Mouse (Mus musculus) C2C12 (cell line): ENCODE measurements around the gene Ltn1. TPM values are rescaled to one million over a fixed set of nuclear protein-coding genes. Genes with fewer than 3 reads are reported as not detected.

ENCODE experiments used
- H3K27me3 ChIP-seq: one replicate; pipeline ENCODE4 v1.6.1; 2011; ENCODE audit not compliant: control insufficient read depth, insufficient read depth, insufficient read length
- H3K36me3 ChIP-seq: one replicate; pipeline ENCODE4 v1.6.1; 2011; ENCODE audit not compliant: control insufficient read depth, insufficient read depth
- H3K4me3 ChIP-seq: one replicate; pipeline ENCODE4 v1.5.1; 2011; ENCODE audit warnings: mild to moderate bottlenecking, control low read depth; ENCODE audit not compliant: poor library complexity, insufficient read depth, severe bottlenecking
- H3K79me2 ChIP-seq: one replicate; pipeline ENCODE4 v1.6.1; 2011; ENCODE audit not compliant: control insufficient read depth, insufficient read depth
- H3K79me3 ChIP-seq: one replicate; pipeline ENCODE4 v1.6.1; 2011; ENCODE audit warnings: low read depth, control low read depth
- H3ac ChIP-seq: one replicate; pipeline ENCODE3; 2011; ENCODE audit warnings: low read depth; ENCODE audit not compliant: control insufficient read depth, insufficient read length
- CEBPB ChIP-seq: IDR thresholded peaks from one replicate; pipeline ENCODE4 v1.6.1; 2011; ENCODE audit warnings: low read depth, mild to moderate bottlenecking, control low read depth, moderate library complexity
- CTCF ChIP-seq: IDR thresholded peaks from one replicate; pipeline ENCODE4 v1.5.1; 2011; ENCODE audit not compliant: control insufficient read depth, insufficient read depth, insufficient read length
- FOSL1 ChIP-seq: IDR thresholded peaks from one replicate; pipeline ENCODE4 v1.8.0; 2011; ENCODE audit warnings: mild to moderate bottlenecking, low read length; ENCODE audit not compliant: poor library complexity, insufficient read depth, severe bottlenecking
- MAX ChIP-seq: IDR thresholded peaks from one replicate; pipeline ENCODE4 v1.6.1; 2011; ENCODE audit warnings: mild to moderate bottlenecking, control low read depth
- MYOD1 ChIP-seq: IDR thresholded peaks from one replicate; pipeline ENCODE4 v1.6.1; 2011; ENCODE audit warnings: low read depth; ENCODE audit not compliant: control insufficient read depth, insufficient read length
- MYOG ChIP-seq: IDR thresholded peaks from one replicate; pipeline ENCODE4 v1.6.1; 2011; ENCODE audit not compliant: control insufficient read depth, insufficient read length; ENCODE audit errors: extremely low read depth
- USF1 ChIP-seq: IDR thresholded peaks from one replicate; pipeline ENCODE4 v1.6.1; 2011; ENCODE audit warnings: low read depth, mild to moderate bottlenecking, control low read depth, moderate library complexity
- polyA plus RNA-seq: library from polyadenylated mRNA; unstranded; fragments of >200 nt; fragmentation: generic; extraction: Trizol; gene quantifications from one replicate; pipeline ENCODE4 v1.2.1, GENCODE M21; 2012; ENCODE audit warnings: missing spikeins

The Ltn1 gene
- polyA plus RNA-seq, 1 experiment, result 6.8 TPM

- Histone ChIP-seq H3K79me2 (peaks cover 34% of the 10 kb centered on the region), H3ac (no peak overlapping the region), H3K4me3 (no peak overlapping the region), H3K36me3 (peaks cover under 1% of the 10 kb centered on the region), H3K79me3 (peaks cover 30% of the 10 kb centered on the region), H3K27me3 (no peaks in the 10 kb centered on the region)
- TF ChIP-seq USF1, result no peak
- no peak for TF ChIP-seq CTCF
- no peak for TF ChIP-seq MAX
- no peak for TF ChIP-seq MYOG
- TF ChIP-seq CEBPB, result no peak
- no peak for TF ChIP-seq FOSL1
- no peak for TF ChIP-seq MYOD1
These were observed 20.8 kb upstream of the Ltn1 start for GRCm38 (mm10) chr16:87453226-87453625.

GRCm38 (mm10) chr16:87445528-87445927 is 13.1 kb upstream of the Ltn1 start:
- Histone ChIP-seq H3K79me2 (no peaks in the 10 kb centered on the region), H3K36me3 (no peaks in the 10 kb centered on the region), H3K4me3 (no peak overlapping the region), H3ac (no peak overlapping the region), H3K79me3 (no peaks in the 10 kb centered on the region), H3K27me3 (peaks cover 11% of the 10 kb centered on the region)
- no peak for TF ChIP-seq CTCF
- no peak for TF ChIP-seq MYOG
- no peak for TF ChIP-seq MYOD1
- TF ChIP-seq CEBPB, result no peak
- no peak for TF ChIP-seq USF1
- no peak for TF ChIP-seq FOSL1
- TF ChIP-seq MAX, result no peak

GRCm38 (mm10) chr16:87445110-87445509 is 12.7 kb upstream of the Ltn1 start:
- H3K79me2 ChIP-seq, result no peaks in the 10 kb centered on the region
- peaks cover 11% of the 10 kb centered on the region for H3K27me3 ChIP-seq
- no peaks in the 10 kb centered on the region for H3K79me3 ChIP-seq
- TF ChIP-seq CEBPB, result no peak
- no peak for TF ChIP-seq FOSL1
- no peak for TF ChIP-seq MYOG
- no peak for TF ChIP-seq MYOD1
- TF ChIP-seq MAX, result no peak
- no peak for TF ChIP-seq USF1
- no peak for TF ChIP-seq CTCF
- no peaks in the 10 kb centered on the region for H3K36me3 ChIP-seq
- H3ac ChIP-seq, result no peak overlapping the region
- no peak overlapping the region for H3K4me3 ChIP-seq

DNA sequence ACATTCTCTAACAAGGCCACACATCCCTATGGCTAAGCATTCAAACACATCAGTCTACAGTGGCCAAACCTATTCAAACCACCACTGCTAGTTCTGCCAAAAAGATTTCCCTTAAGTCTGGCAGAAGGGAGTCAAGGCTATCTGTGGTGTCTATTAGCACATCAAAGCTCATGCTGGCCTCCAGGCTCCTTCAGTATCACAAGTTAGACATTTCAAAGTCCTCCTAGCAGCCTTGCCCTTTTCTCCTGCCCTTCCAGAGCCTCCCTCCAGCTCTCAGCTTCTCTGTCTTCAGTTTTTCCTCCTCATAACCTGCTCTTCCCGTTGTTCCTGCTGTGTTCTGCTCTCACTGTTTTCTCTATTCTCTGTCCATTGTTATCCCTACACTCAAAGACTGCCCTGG is 11.7 kb upstream of the Ltn1 start:
- Histone ChIP-seq H3K79me3 (no peaks in the 10 kb centered on the region), H3ac (no peak overlapping the region), H3K79me2 (no peaks in the 10 kb centered on the region), H3K4me3 (no peak overlapping the region), H3K36me3 (no peaks in the 10 kb centered on the region), H3K27me3 (peaks cover 11% of the 10 kb centered on the region)
- no peak for TF ChIP-seq FOSL1
- TF ChIP-seq CEBPB, result no peak
- no peak for TF ChIP-seq MYOD1
- no peak for TF ChIP-seq MAX
- no peak for TF ChIP-seq USF1
- TF ChIP-seq MYOG, result no peak
- no peak for TF ChIP-seq CTCF

GRCm38 (mm10) chr16:87443245-87443644 is 10.8 kb upstream of the Ltn1 start:
- TF ChIP-seq FOSL1, result no peak
- H3K27me3 ChIP-seq, result peaks cover 11% of the 10 kb centered on the region
- H3K36me3 ChIP-seq, result no peaks in the 10 kb centered on the region
- no peaks in the 10 kb centered on the region for H3K79me3 ChIP-seq
- H3K4me3 ChIP-seq, result no peak overlapping the region
- H3K79me2 ChIP-seq, result no peaks in the 10 kb centered on the region
- no peak overlapping the region for H3ac ChIP-seq

DNA sequence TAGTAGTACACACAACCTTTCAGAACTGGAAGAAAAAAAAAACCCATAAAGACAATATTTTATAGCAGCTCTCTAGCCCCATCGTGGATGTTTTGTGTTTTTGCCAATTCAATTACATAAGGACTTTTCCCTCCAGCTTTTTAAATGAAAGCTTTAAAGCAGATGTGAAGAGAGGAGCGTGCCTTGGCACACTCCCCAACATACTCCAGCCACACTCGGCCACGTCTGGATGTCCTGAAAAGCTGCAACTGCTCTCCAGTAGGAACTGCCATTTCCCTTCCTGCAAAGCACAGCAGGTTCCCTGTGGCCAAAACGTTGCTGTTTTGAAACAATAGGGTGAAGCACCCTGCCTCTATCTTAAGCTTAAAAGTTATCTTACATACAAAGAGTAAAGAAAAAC is 9.9 kb upstream of the Ltn1 start:
- H3K27me3 ChIP-seq, result peaks cover 11% of the 10 kb centered on the region
- no peaks in the 10 kb centered on the region for H3K79me2 ChIP-seq
- H3K4me3 ChIP-seq, result no peak overlapping the region
- TF ChIP-seq MYOD1 (no peak), CEBPB (no peak), USF1 (no peak), CTCF (no peak), MYOG (no peak), MAX (no peak), FOSL1 (no peak)
- no peaks in the 10 kb centered on the region for H3K79me3 ChIP-seq
- H3ac ChIP-seq, result no peak overlapping the region
- no peaks in the 10 kb centered on the region for H3K36me3 ChIP-seq
